Mouse (Mus musculus) heart, adult 2 months (tissue): ENCODE results near the gene Gucy1b1. TPM values are rescaled to one million over a fixed set of nuclear protein-coding genes. Genes with fewer than 3 reads are reported as not detected.

Source experiments
- DNase-seq, 2 experiments: peaks; one replicate each; pipeline ENCODE4 v3.0.0; 2021
- H3K27ac ChIP-seq: fragments of 200-600 bp; 2 replicates; pipeline ENCODE4 v1.8.1; 2022
- H3K27me3 ChIP-seq: fragments of 200-500 bp; 2 replicates; pipeline ENCODE4 v1.6.1; 2012; ENCODE audit warnings: mild to moderate bottlenecking, low read length, inconsistent platforms, mixed read lengths; ENCODE audit not compliant: control insufficient read depth, insufficient read depth
- H3K36me3 ChIP-seq: fragments of 200-500 bp; 2 replicates; pipeline ENCODE4 v1.6.1; 2012; ENCODE audit warnings: low read length, inconsistent platforms; ENCODE audit not compliant: control insufficient read depth, insufficient read depth
- H3K4me1 ChIP-seq: fragments of 200-500 bp; 2 replicates; pipeline ENCODE4 v1.6.1; 2011; ENCODE audit warnings: low read length; ENCODE audit not compliant: control insufficient read depth, insufficient read depth
- H3K4me3 ChIP-seq: fragments of 200-600 bp; 2 replicates; pipeline ENCODE4 v1.8.1; 2022
- H3K79me2 ChIP-seq: fragments of 200-500 bp; replicated peaks from 2 replicates; pipeline ENCODE4 v1.6.1; 2012; ENCODE audit warnings: mild to moderate bottlenecking, inconsistent platforms, low read length, moderate library complexity, mixed read lengths; ENCODE audit not compliant: control insufficient read depth, insufficient read depth
- H3K9ac ChIP-seq: fragments of 200-500 bp; 2 replicates; pipeline ENCODE4 v1.6.1; 2012; ENCODE audit warnings: low read depth, mild to moderate bottlenecking, control low read depth, inconsistent platforms, low read length, mixed read lengths
- CTCF ChIP-seq: fragments of 200-600 bp; IDR thresholded peaks from 2 replicates; pipeline ENCODE4 v1.8.1; 2022; ENCODE audit warnings: antibody characterized with exemption, mild to moderate bottlenecking, moderate library complexity
- EP300 ChIP-seq: fragments of 200-500 bp; IDR thresholded peaks from 2 replicates; pipeline ENCODE4 v1.6.1; 2011; ENCODE audit warnings: low read depth, low read length, control low read depth; ENCODE audit not compliant: insufficient read depth
- POLR2A ChIP-seq: fragments of 200-500 bp; IDR thresholded peaks from 2 replicates; pipeline ENCODE4 v1.6.1; 2011; ENCODE audit warnings: mild to moderate bottlenecking, low read depth, low read length, control low read depth; ENCODE audit not compliant: insufficient read depth
- WGBS: fragments of 180-500 bp; shearing (Covaris S2); methylation state at CpG from one replicate; pipeline ENCODE4 v1.1.7; 2018; 5-methylcytosine and 5-hydroxymethylcytosine counted together
- intact Hi-C: fragments of 180-260 bp; cut with DNase I; formaldehyde crosslinking; loops from one replicate; pipeline ENCODE4 v1.15.1; 2025
- microRNA-seq, 2 experiments: library from miRNA; unstranded; fragments of <30 nt; microRNA quantifications; one replicate each; pipeline ENCODE4 v1.2.0; 2021
- polyA plus RNA-seq: library from polyadenylated mRNA; depleted of rRNA; stranded (reverse); fragments of >200 nt; gene quantifications from 2 replicates; pipeline ENCODE4 v1.2.3, GENCODE M21; 2012; rRNA removed
- total RNA-seq, 2 experiments: library from RNA; stranded (reverse); gene quantifications; 2 replicates each; pipeline ENCODE4 v1.2.3; 2021

Gucy1b1 gene
- total and polyA plus RNA-seq, 3 experiments, result 9.4 to 15.1 (median 14.7) TPM

DNA sequence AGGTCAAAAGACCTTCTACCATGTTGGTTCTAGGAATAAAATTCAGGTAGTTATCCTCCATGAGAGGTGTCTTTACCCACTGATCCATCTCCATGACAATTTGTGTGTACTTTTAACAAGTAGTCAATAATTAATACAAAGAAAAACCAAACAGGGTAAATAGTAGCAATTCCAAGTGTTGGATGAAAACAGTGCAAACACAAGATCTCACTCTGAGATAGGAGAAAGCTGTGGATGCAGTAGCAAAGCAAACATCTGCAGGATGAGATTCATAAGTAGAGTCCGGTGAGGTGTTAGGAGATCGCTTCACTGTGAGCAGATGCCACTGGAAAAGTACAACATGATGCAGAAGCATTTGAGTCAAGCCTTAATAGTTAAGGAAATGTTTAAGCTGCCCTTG, 88.4 kb downstream of the Gucy1b1 start:
- no peak overlapping the region for H3K9ac ChIP-seq
- H3K36me3 ChIP-seq, result no peaks in the 10 kb centered on the region
- WGBS, result 89% methylated on average over 2 of the region's 2 CpGs
- H3K4me1 ChIP-seq, result peaks cover 3% of the 10 kb centered on the region; the same call in 1 of the 2 replicates
- H3K27me3 ChIP-seq, result no peaks in the 10 kb centered on the region
- no peak overlapping the region for H3K4me3 ChIP-seq
- intact Hi-C loops, result no loop called here
- TF ChIP-seq POLR2A (no peak), EP300 (no peak), CTCF (no peak)
- no peak overlapping the region for H3K27ac ChIP-seq
- no peaks in the 10 kb centered on the region for H3K79me2 ChIP-seq
- DNase-seq, result no peak

- no peaks in the 10 kb centered on the region for H3K27me3 ChIP-seq
- TF ChIP-seq POLR2A (no peak), EP300 (no peak), CTCF (no peak)
- intact Hi-C loops, result no loop called here
- peaks cover 3% of the 10 kb centered on the region; the same call in 1 of the 2 replicates for H3K4me1 ChIP-seq
- no peaks in the 10 kb centered on the region for H3K36me3 ChIP-seq
- no peak for DNase-seq
- no peak overlapping the region for H3K9ac ChIP-seq
- no peak overlapping the region for H3K27ac ChIP-seq
- no peak overlapping the region for H3K4me3 ChIP-seq
- no peaks in the 10 kb centered on the region for H3K79me2 ChIP-seq
- WGBS, result 42% methylated on average over 1 of the region's 1 CpGs
Observed at GRCm38 (mm10) chr3:81985100-81985499, 89.4 kb downstream of the Gucy1b1 start.

DNA sequence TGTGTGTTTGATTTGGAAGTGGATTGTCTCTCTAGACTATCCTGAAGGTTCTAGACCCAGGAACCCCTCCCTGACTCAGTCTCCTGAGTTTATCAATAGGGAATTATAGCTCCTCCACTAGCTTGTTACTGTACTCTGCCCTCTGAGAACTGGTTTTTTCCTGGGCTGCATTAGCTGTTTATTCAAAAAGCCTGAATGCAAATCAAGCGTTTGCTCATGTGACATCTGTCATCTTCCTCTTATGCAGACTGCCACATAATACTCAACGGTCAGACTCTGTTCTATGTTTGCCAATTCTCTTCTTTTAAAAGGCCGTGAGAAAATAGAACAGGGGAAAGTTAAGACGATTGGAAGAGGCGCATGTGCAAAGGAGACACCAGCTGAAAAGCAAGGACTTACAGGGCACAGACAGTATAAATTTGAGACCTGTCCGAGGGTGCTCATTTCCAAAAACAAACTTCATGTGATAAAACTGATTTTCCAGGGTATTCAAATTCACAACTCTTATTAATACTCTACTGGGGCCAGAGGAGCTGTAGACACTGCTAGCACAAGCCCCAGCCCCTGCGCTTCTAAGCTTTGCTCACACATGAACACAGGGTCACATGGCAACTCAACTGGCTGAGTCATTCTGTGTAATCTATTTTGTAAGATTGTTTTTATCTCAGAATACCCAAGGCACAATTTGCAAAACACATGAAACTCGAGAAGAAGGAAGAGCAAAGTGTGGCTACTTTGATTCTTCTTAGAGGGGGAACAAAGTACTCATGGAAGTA, 91.2 kb downstream of the Gucy1b1 start:
- no peaks in the 10 kb centered on the region for H3K4me1 ChIP-seq
- no peak overlapping the region for H3K27ac ChIP-seq
- intact Hi-C loops, result no loop called here
- TF ChIP-seq POLR2A, result no peak
- TF ChIP-seq EP300, result no peak
- TF ChIP-seq CTCF, result no peak
- no peaks in the 10 kb centered on the region for H3K36me3 ChIP-seq
- DNase-seq, result no peak
- 65% methylated on average over 8 of the region's 8 CpGs for WGBS
- no peaks in the 10 kb centered on the region for H3K27me3 ChIP-seq
- H3K9ac ChIP-seq, result no peak overlapping the region
- no peaks in the 10 kb centered on the region for H3K79me2 ChIP-seq
- H3K4me3 ChIP-seq, result no peak overlapping the region

Small RNAs within 50 kb of the gene (microRNA-seq; reads per million reads assigned to microRNA genes)
- 1.2 to 2.2 reads per million in 2 experiments for gene Mir7010

Other genes with a start within 250 kb of the Gucy1b1 start
- gene Ctso, start 142.1 kb downstream of the Gucy1b1 start, total RNA-seq, result 1 to 10 TPM; 8.0 to 8.6 TPM
- gene Ctso, start 142.1 kb downstream of the Gucy1b1 start, polyA plus RNA-seq, result 7.3 and 12.4 TPM in 2 replicates
- gene Tdo2, start 98.5 kb downstream of the Gucy1b1 start, total RNA-seq, result not detected
- 0.32 TPM in 1 of 2 replicates, not detected in the other for gene Tdo2, start 98.5 kb downstream of the Gucy1b1 start, polyA plus RNA-seq
- not detected for gene Asic5, start 92.4 kb downstream of the Gucy1b1 start, total RNA-seq
- not detected in 2 replicates for gene Asic5, start 92.4 kb downstream of the Gucy1b1 start, polyA plus RNA-seq
- gene Gucy1a1, start 71.1 kb upstream of the Gucy1b1 start, total RNA-seq, result 10 to 100 TPM; 17.7 to 20.6 TPM
- gene Gucy1a1, start 71.1 kb upstream of the Gucy1b1 start, polyA plus RNA-seq, result 12.0 and 22.7 TPM in 2 replicates